Mouse (Mus musculus): Measurements from ENCODE around the gene Cdyl.

DNA sequence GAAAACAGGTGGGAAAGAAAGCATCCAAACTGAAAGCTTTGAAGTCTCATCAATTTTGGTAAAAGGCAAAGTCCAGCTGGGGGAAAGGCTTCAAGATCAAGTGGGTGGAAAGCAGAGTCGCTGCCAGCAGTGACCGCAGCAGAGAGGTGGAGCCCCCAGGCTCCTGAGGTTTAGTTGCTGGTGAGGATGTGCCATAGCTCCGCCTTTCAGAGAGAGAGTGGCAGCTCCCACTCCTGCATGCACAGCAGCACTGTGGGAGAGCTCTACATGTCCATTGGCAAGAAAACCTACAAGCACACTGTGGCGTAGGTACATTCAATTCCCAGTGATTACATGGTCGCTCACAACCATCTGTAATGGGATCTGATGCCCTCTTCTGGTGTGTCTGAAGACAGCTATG, 219.4 kb downstream of the Cdyl start:
- TF ChIP-seq POLR2A (IDR thresholded peaks at IDR 0.05; ENCODE audit: low read depth, low read length), result no peak
- TF ChIP-seq CTCF (conservative IDR thresholded peaks at IDR 0.05; ENCODE audit: insufficient read depth, insufficient read length, low read depth, low read length), result no peak

Measured in kidney, adult 2 months (tissue).